Mouse (Mus musculus) testis, adult 2 months (tissue): ENCODE data around the gene Timd2.

Experiments used
- CTCF ChIP-seq: fragments of 200-500 bp; IDR thresholded peaks from 2 replicates; pipeline ENCODE4 v1.5.1; 2012; ENCODE audit warnings: low read depth, mild to moderate bottlenecking, inconsistent platforms, low read length, moderate library complexity; ENCODE audit not compliant: control insufficient read depth, insufficient read depth, insufficient replicate concordance
- POLR2A ChIP-seq: fragments of 200-500 bp; IDR thresholded peaks from 2 replicates; pipeline ENCODE4 v1.6.1; 2012; ENCODE audit warnings: low read depth, mild to moderate bottlenecking, inconsistent platforms, low read length, moderate library complexity; ENCODE audit not compliant: control insufficient read depth

DNA sequence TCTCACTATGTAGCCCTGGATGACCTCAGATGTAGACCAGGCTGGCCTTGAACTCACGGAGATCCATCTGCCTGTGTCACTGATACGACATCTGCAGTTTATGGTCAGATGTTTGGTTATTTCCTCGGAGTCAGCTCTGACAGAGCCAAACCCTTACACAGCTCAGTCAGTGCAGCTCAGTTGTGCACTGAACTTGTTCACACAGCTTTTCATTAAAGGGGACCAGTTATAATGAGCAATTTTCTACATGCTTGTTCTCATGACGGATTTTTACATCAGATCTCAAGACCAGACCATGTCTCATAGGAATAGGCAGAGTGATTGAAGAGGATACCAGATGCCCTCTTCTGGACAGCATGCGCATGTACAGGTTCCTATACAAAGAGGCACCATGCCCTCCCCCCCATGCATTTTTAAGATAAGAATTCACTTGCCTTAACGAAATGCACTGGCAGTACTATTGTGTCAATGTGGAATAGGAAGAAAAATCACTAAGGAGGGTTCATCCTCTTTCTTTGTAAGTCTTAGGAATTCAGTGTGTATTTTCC lies 26.5 kb upstream of the Timd2 start:
- TF ChIP-seq POLR2A (no peak), CTCF (no peak)
